Mouse (Mus musculus) spleen, postnatal 0 days (tissue): ENCODE measurements around the gene Cts8. TPM values are rescaled to one million over a fixed set of nuclear protein-coding genes. Genes with fewer than 3 reads are reported as not detected.

Experiments
- polyA plus RNA-seq: library from polyadenylated mRNA; unstranded; fragments of >200 nt; fragmentation: Nextera tagmentation; extraction: Ambion mirVana; gene quantifications from 2 replicates; pipeline ENCODE4 v1.2.1, GENCODE M21; 2015

The Cts8 gene
- polyA plus RNA-seq, result not detected in 2 replicates

DNA sequence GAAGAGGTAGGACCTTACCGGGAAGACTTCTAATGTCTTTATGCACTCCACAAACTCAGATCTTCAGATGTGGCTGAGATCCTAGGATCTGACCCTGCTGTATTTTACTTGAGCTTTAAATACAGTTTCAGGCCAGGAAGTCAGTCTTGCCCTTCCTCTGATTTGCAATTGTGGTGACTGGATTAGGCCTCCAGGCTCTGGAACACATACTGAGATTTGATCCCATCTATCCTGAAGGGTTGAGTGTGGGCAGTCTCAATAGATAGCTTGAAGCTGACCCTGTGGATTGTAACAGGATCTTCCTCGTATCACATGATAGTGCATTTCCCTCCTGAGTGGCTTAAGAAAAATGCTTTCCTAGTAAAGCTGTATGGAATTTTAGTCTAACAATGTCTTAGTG is at the start of gene Cts8:
Gene Cts8 (minus strand): TSS at position 101 of the 400 bp plus-strand sequence.

GRCm38 (mm10) chr13:61288739-61289138 is 33.6 kb upstream of the Cts8 start, which contains the start of gene Gm49398:
TSS of gene Gm49398 (minus strand) at chr13:61288839.

GRCm38 (mm10) chr13:61203310-61203709 is 51.8 kb downstream of the Cts8 start, which contains the start of gene Cts6:
TSS of gene Cts6 (minus strand) at chr13:61203410.

Other genes with a start within 250 kb of the Cts8 start
- gene Ctsj, start 249.4 kb downstream of the Cts8 start, polyA plus RNA-seq, result 0.39 TPM in 1 of 2 replicates, not detected in the other
- gene Ctsq, start 214.7 kb downstream of the Cts8 start, polyA plus RNA-seq, result not detected in 2 replicates
- gene Ctsr, start 91.1 kb downstream of the Cts8 start, polyA plus RNA-seq, result not detected in 2 replicates
- not detected in 2 replicates for gene Cts6, start 51.9 kb downstream of the Cts8 start, polyA plus RNA-seq
- gene Gm49398, start 33.5 kb upstream of the Cts8 start, polyA plus RNA-seq, result not detected in 2 replicates
- gene Cts7, start 102.8 kb upstream of the Cts8 start, polyA plus RNA-seq, result not detected in 2 replicates